Mouse (Mus musculus) bone marrow, adult 2 months (tissue): Measurements from ENCODE around the gene Wiz. TPM values are rescaled to one million over a fixed set of nuclear protein-coding genes. Genes with fewer than 3 reads are reported as not detected.
A peak's percentile ranks its signal among the peaks of the same experiment; 100 is the strongest.

Experiments used
- H3K27ac ChIP-seq: fragments of 200-500 bp; 2 replicates; pipeline ENCODE4 v1.5.1; 2012; ENCODE audit warnings: low read depth, mild to moderate bottlenecking, control low read depth, inconsistent platforms, low read length; ENCODE audit not compliant: control insufficient read depth, poor library complexity, insufficient read depth
- H3K4me1 ChIP-seq: fragments of 200-500 bp; 2 replicates; pipeline ENCODE4 v1.6.1; 2011; ENCODE audit warnings: low read length; ENCODE audit not compliant: control insufficient read depth, insufficient read depth
- H3K4me3 ChIP-seq: fragments of 200-500 bp; replicated peaks from 2 replicates; pipeline ENCODE3; 2011; ENCODE audit warnings: mild to moderate bottlenecking, low read depth, low read length, control low read depth; ENCODE audit not compliant: control insufficient read depth
- CTCF ChIP-seq: fragments of 200-500 bp; IDR thresholded peaks from 2 replicates; pipeline ENCODE4 v1.5.1; 2011; ENCODE audit warnings: low read length, control low read depth; ENCODE audit not compliant: control insufficient read depth, insufficient read depth
- POLR2A ChIP-seq: fragments of 200-500 bp; IDR thresholded peaks from 2 replicates; pipeline ENCODE4 v1.6.1; 2011; ENCODE audit warnings: low read depth, mild to moderate bottlenecking, control low read depth, low read length, borderline replicate concordance; ENCODE audit not compliant: control insufficient read depth
- WGBS: fragments of 180-500 bp; shearing (Covaris S2); methylation state at CpG from one replicate; pipeline ENCODE4 v1.1.7; 2018; 5-methylcytosine and 5-hydroxymethylcytosine counted together
- polyA plus RNA-seq: library from polyadenylated mRNA; stranded (reverse); fragments of >200 nt; gene quantifications from 2 replicates; pipeline ENCODE4 v1.2.4, GENCODE M21; 2011; ENCODE audit warnings: low replicate concordance; ENCODE audit not compliant: missing spikeins, insufficient read depth, insufficient read length

The Wiz gene
- polyA plus RNA-seq, 1 experiment: 15.5 TPM

GRCm38 (mm10) chr17:32393944-32394343, 4.7 kb upstream of the Wiz start:
- H3K4me3 ChIP-seq: no peak overlapping the region
- H3K4me1 ChIP-seq: no peaks in the 10 kb centered on the region
- 85% methylated on average over 10 of the region's 10 CpGs for WGBS
- H3K27ac ChIP-seq: no peak overlapping the region
- no peak for TF ChIP-seq CTCF
- no peak for TF ChIP-seq POLR2A

GRCm38 (mm10) chr17:32388370-32389100, 704 bp downstream of the Wiz start:
- peak overlapping the region; percentile 81 for H3K4me3 ChIP-seq
- 2% methylated on average over 33 of the region's 39 CpGs for WGBS
- TF ChIP-seq CTCF: no peak
- H3K4me1 ChIP-seq: no peaks in the 10 kb centered on the region
- peak overlapping the region; percentile 47 for H3K27ac ChIP-seq

DNA sequence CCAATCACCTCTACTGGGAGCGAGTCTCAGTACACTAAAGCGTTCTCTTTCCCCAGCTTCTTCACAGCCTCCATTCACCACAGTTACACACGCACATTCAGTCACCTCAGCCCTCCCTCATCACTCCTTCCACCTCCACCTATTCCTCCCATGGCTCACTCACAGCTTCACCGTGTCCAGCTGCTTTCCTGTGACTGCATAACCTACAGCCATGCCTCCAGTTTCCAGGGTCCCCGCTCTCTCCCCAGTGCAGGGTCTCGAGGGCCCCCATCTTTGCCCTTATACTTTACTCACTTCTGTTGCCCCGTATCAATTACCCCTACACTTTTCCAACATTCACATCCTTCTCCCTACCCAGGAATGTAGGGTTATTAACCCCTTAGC, 1.3 kb downstream of the Wiz start:
- TF ChIP-seq POLR2A (no peak), CTCF (no peak)
- no peak overlapping the region for H3K27ac ChIP-seq
- no peak overlapping the region for H3K4me3 ChIP-seq
- no peaks in the 10 kb centered on the region for H3K4me1 ChIP-seq
- WGBS: 79% methylated on average over 7 of the region's 7 CpGs

- 45% methylated on average over 9 of the region's 9 CpGs for WGBS
- TF ChIP-seq CTCF: peak; percentile 79
- TF ChIP-seq POLR2A: no peak
- no peak overlapping the region for H3K27ac ChIP-seq
These were observed 2.4 kb downstream of the Wiz start for GRCm38 (mm10) chr17:32386659-32387432.

GRCm38 (mm10) chr17:32383661-32384060, 5.6 kb downstream of the Wiz start:
- Histone ChIP-seq H3K4me1 (no peaks in the 10 kb centered on the region), H3K4me3 (no peak overlapping the region), H3K27ac (no peak overlapping the region)
- no peak for TF ChIP-seq CTCF
- TF ChIP-seq POLR2A: no peak
- 91% methylated on average over 5 of the region's 5 CpGs for WGBS

More at GRCm38 (mm10) chr17:32386659-32387432, 2.4 kb downstream of the Wiz start:
- H3K4me1 ChIP-seq: no peaks in the 10 kb centered on the region
- no peak overlapping the region for H3K4me3 ChIP-seq

- Histone ChIP-seq H3K4me1 (no peaks in the 10 kb centered on the region), H3K27ac (no peak overlapping the region), H3K4me3 (no peak overlapping the region)
- 88% methylated on average over 7 of the region's 7 CpGs for WGBS
- TF ChIP-seq POLR2A: no peak
- TF ChIP-seq CTCF: no peak
These were observed 6.7 kb downstream of the Wiz start for GRCm38 (mm10) chr17:32382576-32382975.

DNA sequence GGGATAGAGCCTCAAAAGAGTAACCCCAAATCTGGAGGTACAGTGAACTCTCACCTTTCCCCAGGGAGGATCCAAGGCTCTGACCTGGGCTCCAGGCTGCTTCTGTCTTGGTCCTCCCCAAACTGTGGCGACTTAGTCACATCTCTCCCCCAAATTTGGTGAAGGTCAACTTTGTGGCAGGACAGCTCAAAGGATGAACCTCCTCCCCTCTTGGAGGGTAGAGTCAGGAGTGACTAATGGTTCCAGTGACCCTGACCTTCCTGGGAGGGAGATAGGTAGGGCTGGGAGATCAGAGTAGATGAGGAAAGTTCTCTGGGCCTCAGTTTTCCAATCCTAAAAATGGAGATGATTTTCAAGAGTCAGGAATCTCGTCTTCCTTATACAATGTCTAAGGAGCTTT, 10.5 kb downstream of the Wiz start:
- Histone ChIP-seq H3K4me1 (no peaks in the 10 kb centered on the region; the same call in 1 of the 2 replicates), H3K27ac (no peak overlapping the region), H3K4me3 (no peak overlapping the region)
- WGBS: 76% methylated on average over 2 of the region's 2 CpGs
- TF ChIP-seq CTCF: no peak
- TF ChIP-seq POLR2A: no peak

DNA sequence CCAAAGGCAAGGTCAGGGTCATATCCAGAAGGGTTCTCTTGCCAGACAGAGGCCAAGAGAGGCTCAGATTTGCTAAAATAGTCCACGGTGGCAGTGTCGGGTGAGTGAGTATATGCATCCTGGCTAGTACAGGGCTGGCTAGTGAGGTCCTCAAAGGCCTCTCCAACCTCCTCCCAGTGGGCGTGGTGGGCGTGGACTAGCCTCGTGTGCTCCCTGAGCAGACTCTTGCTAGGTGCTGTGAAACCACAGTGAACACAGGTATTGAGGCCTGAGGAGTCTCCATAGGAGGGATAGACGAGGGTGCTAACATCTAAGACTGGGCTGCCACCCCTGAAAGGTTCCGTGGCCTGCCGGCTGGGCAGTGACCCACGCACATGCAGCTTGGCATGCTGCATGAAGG, 12.1 kb downstream of the Wiz start:
- Histone ChIP-seq H3K4me1 (no peaks in the 10 kb centered on the region; the same call in 1 of the 2 replicates), H3K27ac (no peak overlapping the region), H3K4me3 (no peak overlapping the region)
- no peak for TF ChIP-seq CTCF
- no peak for TF ChIP-seq POLR2A
- WGBS: 78% methylated on average over 9 of the region's 9 CpGs
